Mouse (Mus musculus): Measurements from ENCODE around the gene Hyal1. TPM values are rescaled to one million over a fixed set of nuclear protein-coding genes. Genes with fewer than 3 reads are reported as not detected.

The Hyal1 gene
- total and polyA plus RNA-seq, 3 experiments: 1.3 to 3.4 TPM; not detected in 1

GRCm38 (mm10) chr9:107587833-107588639 lies 11.3 kb downstream of the Hyal1 start:
- Histone ChIP-seq H3K27me3 (ENCODE audit: control insufficient read depth in 1 of 2, insufficient read depth in 2 of 2, low read length in 2 of 2) (no peaks in the 10 kb centered on the region), H3K4me1 (ENCODE audit: control insufficient read depth in 1 of 2, insufficient read depth in 2 of 2, low read length in 2 of 2) (peaks cover 16 to 26% of the 10 kb centered on the region in 2 experiments; a peak in 3 of 4 replicates), H3K36me3 (ENCODE audit: control insufficient read depth in 1 of 2, insufficient read depth in 2 of 2, low read length in 2 of 2) (peaks cover 5 to 27% of the 10 kb centered on the region in 2 experiments; a peak in 3 of 4 replicates), H3K9ac (ENCODE audit: control insufficient read depth, low read depth, low read length, poor library complexity, severe bottlenecking) (peak overlapping the region; percentile 99), H3K4me3 (ENCODE audit: control insufficient read depth in 1 of 2, insufficient read depth in 1 of 2, low read depth in 2 of 2, low read length in 2 of 2) (peak overlapping the region; percentile 55 to 86), H3K79me2 (ENCODE audit: control insufficient read depth, insufficient read depth, low read length, poor library complexity) (peaks cover 40% of the 10 kb centered on the region), H3K27ac (ENCODE audit: control insufficient read depth, low read depth, low read length) (peak overlapping the region; percentile 99), H3K9me3 (replicated peaks; ENCODE audit: insufficient read depth, low read length) (no peaks in the 10 kb centered on the region)
- TF ChIP-seq SIN3A (IDR thresholded peaks at IDR 0.05; ENCODE audit: low read length): peak; percentile 50
- peak; percentile 97 for TF ChIP-seq MAX (IDR thresholded peaks at IDR 0.05; ENCODE audit: low read length)
- 0 out of 2 replicates have a peak, but pooled peaks have one; percentile 9 for TF ChIP-seq POLR2AphosphoS5 (IDR thresholded peaks at IDR 0.05; ENCODE audit: borderline replicate concordance, low read depth, low read length)
- TF ChIP-seq ETS1 (IDR thresholded peaks at IDR 0.05; ENCODE audit: low read depth, low read length): peak; percentile 65; the same call in 1 of the 2 replicates
- TF ChIP-seq NELFE (IDR thresholded peaks at IDR 0.05; ENCODE audit: low read depth, low read length): no peak
- peak; percentile 90; the same call in 1 of the 2 replicates for TF ChIP-seq CHD1 (IDR thresholded peaks at IDR 0.05; ENCODE audit: low read depth, low read length)
- peak; percentile 34; the same call in 1 of the 2 replicates for TF ChIP-seq KAT2A (conservative IDR thresholded peaks at IDR 0.05; ENCODE audit: low read depth, low read length)
- peak; percentile 93 for TF ChIP-seq TAL1 (IDR thresholded peaks at IDR 0.05; ENCODE audit: low read length)
- TF ChIP-seq NRF1 (IDR thresholded peaks at IDR 0.05; ENCODE audit: insufficient read depth, low read depth, low read length, poor library complexity, severe bottlenecking): no peak
- no peak for TF ChIP-seq CTCF (IDR thresholded peaks at IDR 0.05 in 2 of 3, conservative IDR thresholded peaks at IDR 0.05 in 1 of 3; ENCODE audit: control insufficient read depth in 1 of 3, insufficient read depth in 1 of 3, low read depth in 2 of 3, low read length in 3 of 3, poor library complexity in 1 of 3, severe bottlenecking in 1 of 3)
- peak; percentile 96 for TF ChIP-seq BHLHE40 (IDR thresholded peaks at IDR 0.05; ENCODE audit: borderline replicate concordance, low read depth, low read length)
- peak in 1 of 2 experiments; percentile 82; a peak in 2 of 4 replicates for TF ChIP-seq POLR2A (IDR thresholded peaks at IDR 0.05; ENCODE audit: control insufficient read depth in 1 of 2, insufficient read depth in 1 of 2, low read depth in 1 of 2, low read length in 2 of 2, poor library complexity in 1 of 2)
- TF ChIP-seq GATA1 (IDR thresholded peaks at IDR 0.05; ENCODE audit: low read depth, low read length): peak; percentile 71
- peak; percentile 71; the same call in 1 of the 2 replicates for TF ChIP-seq TCF12 (IDR thresholded peaks at IDR 0.05; ENCODE audit: low read depth, low read length)
- peak; percentile 75 for TF ChIP-seq USF1 (IDR thresholded peaks at IDR 0.05; ENCODE audit: low read depth, low read length)
- peak; percentile 26; the same call in 1 of the 2 replicates for TF ChIP-seq TBP (IDR thresholded peaks at IDR 0.05; ENCODE audit: low read depth, low read length)
- 0 out of 2 replicates have a peak, but pooled peaks have one; percentile 41 for TF ChIP-seq MAFK (IDR thresholded peaks at IDR 0.05; ENCODE audit: borderline replicate concordance, low read depth, low read length)
- no peak for TF ChIP-seq USF2 (IDR thresholded peaks at IDR 0.05; ENCODE audit: borderline replicate concordance in 1 of 2, insufficient read depth in 1 of 2, low read depth in 1 of 2, low read length in 2 of 2)
- peak; percentile 32 to 52; a peak in 2 of 4 replicates for TF ChIP-seq EP300 (IDR thresholded peaks at IDR 0.05; ENCODE audit: low read depth in 1 of 2, low read length in 2 of 2)
- TF ChIP-seq MEF2A (IDR thresholded peaks at IDR 0.05; ENCODE audit: extremely low read depth, insufficient replicate concordance, low read depth, low read length, poor library complexity, severe bottlenecking): no peak
- TF ChIP-seq MYC (IDR thresholded peaks at IDR 0.05; ENCODE audit: low read depth, low read length): peak; percentile 99
- TF ChIP-seq MXI1 (IDR thresholded peaks at IDR 0.05; ENCODE audit: low read depth, low read length): peak; percentile 97
- peak; percentile 84 for DNase-seq (ENCODE audit: low read depth, low spot score)

All from MEL (cell line).